Mouse (Mus musculus): Measurements from ENCODE around the gene Dedd. TPM values are rescaled to one million over a fixed set of nuclear protein-coding genes. Genes with fewer than 3 reads are reported as not detected.

The Dedd gene
- polyA plus RNA-seq, 1 experiment from 2014 or later, result 21.9 TPM

- Histone ChIP-seq H3K27ac (no peak within 1 kb of the TSS), H3K79me2 (ENCODE audit: inconsistent target) (peaks cover 7% of the 10 kb centered on the region; the same call in 1 of the 2 replicates), H3K4me3 (ENCODE audit: inconsistent target) (peak within 1 kb of the TSS; percentile 23), H3K36me3 (ENCODE audit: inconsistent target) (peaks cover 29% of the 10 kb centered on the region; the same call in 1 of the 2 replicates)
- 5% methylated on average over 19 of the region's 21 CpGs for WGBS (ENCODE audit: missing documents)
Observed at GRCm38 (mm10) chr1:171360656-171361055, 31.7 kb downstream of the Dedd start, which contains the start of gene Klhdc9. TSS of gene Klhdc9 (minus strand) at chr1:171360798.

GRCm38 (mm10) chr1:171361106-171362103, 32.5 kb downstream of the Dedd start:
- Histone ChIP-seq H3K79me2 (ENCODE audit: inconsistent target) (peaks cover 2% of the 10 kb centered on the region; the same call in 1 of the 2 replicates), H3K4me3 (ENCODE audit: inconsistent target) (peak overlapping the region; percentile 23), H3K36me3 (ENCODE audit: inconsistent target) (peaks cover 28% of the 10 kb centered on the region; the same call in 1 of the 2 replicates), H3K27ac (no peak overlapping the region)
- WGBS (ENCODE audit: missing documents), result 53% methylated on average over 16 of the region's 16 CpGs

GRCm38 (mm10) chr1:171365934-171366333, 37.0 kb downstream of the Dedd start:
- Histone ChIP-seq H3K27ac (peak overlapping the region; percentile 21; the same call in 1 of the 2 replicates), H3K4me3 (ENCODE audit: inconsistent target) (no peak overlapping the region), H3K36me3 (ENCODE audit: inconsistent target) (no peaks in the 10 kb centered on the region), H3K79me2 (ENCODE audit: inconsistent target) (peaks cover 8% of the 10 kb centered on the region; the same call in 1 of the 2 replicates)
- WGBS (ENCODE audit: missing documents), result 45% methylated on average over 7 of the region's 7 CpGs

- H3K27ac ChIP-seq, result peak within 1 kb of the TSS; percentile 72
- H3K4me3 ChIP-seq (ENCODE audit: inconsistent target), result peak within 1 kb of the TSS; percentile 40
- H3K36me3 ChIP-seq (ENCODE audit: inconsistent target), result no peaks in the 10 kb centered on the region
- WGBS (ENCODE audit: missing documents), result 19% methylated on average over 18 of the region's 20 CpGs
- H3K79me2 ChIP-seq (ENCODE audit: inconsistent target), result peaks cover 46% of the 10 kb centered on the region; the same call in 1 of the 2 replicates
Observed at GRCm38 (mm10) chr1:171369845-171370556, 41.1 kb downstream of the Dedd start, which contains the start of gene Nectin4. TSS of gene Nectin4 (plus strand) at chr1:171370099.

- H3K79me2 ChIP-seq (ENCODE audit: inconsistent target), result peaks cover 51% of the 10 kb centered on the region; the same call in 1 of the 2 replicates
- whole genome bisulfite sequencing (ENCODE audit: missing documents), result 91% methylated on average over 3 of the region's 3 CpGs
- H3K27ac ChIP-seq, result no peak overlapping the region
- no peaks in the 10 kb centered on the region for H3K36me3 ChIP-seq (ENCODE audit: inconsistent target)
- no peak overlapping the region for H3K4me3 ChIP-seq (ENCODE audit: inconsistent target)
Observed at GRCm38 (mm10) chr1:171372880-171373279, 43.9 kb downstream of the Dedd start.

- H3K27ac ChIP-seq, result no peak overlapping the region
- WGBS (ENCODE audit: missing documents), result 35% methylated on average over 4 of the region's 4 CpGs
- peaks cover 57% of the 10 kb centered on the region; the same call in 1 of the 2 replicates for H3K79me2 ChIP-seq (ENCODE audit: inconsistent target)
- H3K4me3 ChIP-seq (ENCODE audit: inconsistent target), result no peak overlapping the region
- H3K36me3 ChIP-seq (ENCODE audit: inconsistent target), result no peaks in the 10 kb centered on the region
Observed at GRCm38 (mm10) chr1:171373946-171374345, 45.0 kb downstream of the Dedd start.

- WGBS (ENCODE audit: missing documents), result 38% methylated on average over 9 of the region's 9 CpGs
- Histone ChIP-seq H3K36me3 (ENCODE audit: inconsistent target) (no peaks in the 10 kb centered on the region; the same call in 1 of the 2 replicates), H3K27ac (peak overlapping the region; percentile 19; the same call in 1 of the 2 replicates), H3K79me2 (ENCODE audit: inconsistent target) (peaks cover 52% of the 10 kb centered on the region; the same call in 1 of the 2 replicates), H3K4me3 (ENCODE audit: inconsistent target) (no peak overlapping the region)
Observed at GRCm38 (mm10) chr1:171375646-171376097, 46.7 kb downstream of the Dedd start.

- Histone ChIP-seq H3K36me3 (ENCODE audit: inconsistent target) (peaks cover 7% of the 10 kb centered on the region; the same call in 1 of the 2 replicates), H3K27ac (no peak overlapping the region)
- WGBS (ENCODE audit: missing documents), result 91% methylated on average over 6 of the region's 6 CpGs
Observed at GRCm38 (mm10) chr1:171378298-171378697, 49.4 kb downstream of the Dedd start.

GRCm38 (mm10) chr1:171379935-171380599, 51.1 kb downstream of the Dedd start:
- Histone ChIP-seq H3K79me2 (ENCODE audit: inconsistent target) (peaks cover 12% of the 10 kb centered on the region; the same call in 1 of the 2 replicates), H3K27ac (peak overlapping the region; percentile 49), H3K36me3 (ENCODE audit: inconsistent target) (peaks cover 23% of the 10 kb centered on the region), H3K4me3 (ENCODE audit: inconsistent target) (no peak overlapping the region)
- WGBS (ENCODE audit: missing documents), result 24% methylated on average over 31 of the region's 31 CpGs

More at GRCm38 (mm10) chr1:171378298-171378697, 49.4 kb downstream of the Dedd start:
- Histone ChIP-seq H3K79me2 (ENCODE audit: inconsistent target) (peaks cover 26% of the 10 kb centered on the region; the same call in 1 of the 2 replicates), H3K4me3 (ENCODE audit: inconsistent target) (no peak overlapping the region)

GRCm38 (mm10) chr1:171382096-171382620, 53.2 kb downstream of the Dedd start:
- H3K36me3 ChIP-seq (ENCODE audit: inconsistent target), result peaks cover 29% of the 10 kb centered on the region
- WGBS (ENCODE audit: missing documents), result 73% methylated on average over 10 of the region's 11 CpGs
- H3K79me2 ChIP-seq (ENCODE audit: inconsistent target), result peaks cover 7% of the 10 kb centered on the region; the same call in 1 of the 2 replicates
- H3K4me3 ChIP-seq (ENCODE audit: inconsistent target), result no peak overlapping the region
- no peak overlapping the region for H3K27ac ChIP-seq

- Histone ChIP-seq H3K4me3 (ENCODE audit: inconsistent target) (no peak overlapping the region), H3K36me3 (ENCODE audit: inconsistent target) (peaks cover 29% of the 10 kb centered on the region), H3K27ac (no peak overlapping the region), H3K79me2 (ENCODE audit: inconsistent target) (peaks cover 3% of the 10 kb centered on the region)
- 86% methylated on average over 5 of the region's 9 CpGs for WGBS (ENCODE audit: missing documents)
Observed at GRCm38 (mm10) chr1:171384361-171384760, 55.4 kb downstream of the Dedd start.

- Histone ChIP-seq H3K27ac (no peak overlapping the region), H3K36me3 (ENCODE audit: inconsistent target) (peaks cover 29% of the 10 kb centered on the region), H3K4me3 (ENCODE audit: inconsistent target) (no peak overlapping the region), H3K79me2 (ENCODE audit: inconsistent target) (peaks cover 11% of the 10 kb centered on the region)
- 90% methylated on average over 9 of the region's 9 CpGs for WGBS (ENCODE audit: missing documents)
Observed at GRCm38 (mm10) chr1:171385171-171385570, 56.2 kb downstream of the Dedd start.

- WGBS (ENCODE audit: missing documents), result 71% methylated on average over 6 of the region's 6 CpGs
- peaks cover 29% of the 10 kb centered on the region for H3K36me3 ChIP-seq (ENCODE audit: inconsistent target)
- no peak overlapping the region for H3K4me3 ChIP-seq (ENCODE audit: inconsistent target)
- H3K27ac ChIP-seq, result no peak overlapping the region
- peaks cover 30% of the 10 kb centered on the region for H3K79me2 ChIP-seq (ENCODE audit: inconsistent target)
Observed at GRCm38 (mm10) chr1:171387099-171387498, 58.2 kb downstream of the Dedd start.
